Mouse (Mus musculus): ENCODE results near the gene Wrnip1. TPM values are rescaled to one million over a fixed set of nuclear protein-coding genes. Genes with fewer than 3 reads are reported as not detected.
A peak's percentile ranks its signal among the peaks of the same experiment; 100 is the strongest.

Wrnip1 gene
- total RNA-seq (2015; ENCODE audit: low replicate concordance): 2.7 and 7.5 TPM in 2 replicates
- 18.2 and 20.5 TPM in 2 replicates for total RNA-seq (2017; ENCODE audit: low replicate concordance)

- ATAC-seq (replicated peaks; ENCODE audit: low FRiP score, poor library complexity, severe bottlenecking): peak; percentile 99
These were observed at the start of gene Wrnip1 for GRCm38 (mm10) chr13:32801693-32802221. Wrnip1 (plus strand) TSS chr13:32802038.

DNA sequence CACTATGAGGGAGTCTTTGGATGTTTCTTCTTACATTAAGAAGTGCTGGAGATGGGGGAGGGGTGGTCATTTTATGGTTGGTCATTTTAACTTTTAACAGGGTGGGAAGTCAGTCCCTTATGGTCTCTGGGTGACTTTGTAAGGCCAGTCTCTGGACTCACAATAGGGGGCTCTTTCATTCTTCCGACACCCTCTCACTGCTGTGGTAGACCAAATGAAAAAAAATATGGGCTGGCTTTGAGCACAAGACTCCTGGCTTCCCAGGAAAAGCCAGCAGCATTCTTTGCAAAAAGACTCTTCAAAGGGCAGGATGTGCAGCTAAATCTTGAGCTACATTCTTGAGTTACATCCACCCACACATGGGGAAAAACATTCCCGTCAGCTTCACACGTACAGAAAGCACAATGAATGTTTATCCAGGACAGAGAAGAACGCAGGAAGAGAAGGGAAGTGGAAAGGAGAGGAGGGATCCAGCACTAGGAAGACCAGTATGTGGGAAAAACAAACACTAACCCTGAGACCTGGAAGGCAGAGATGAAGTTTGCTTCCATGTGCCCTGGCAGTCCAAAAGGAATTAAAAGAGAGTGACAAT, 49.7 kb upstream of the Wrnip1 start:
- ATAC-seq (replicated peaks; ENCODE audit: low FRiP score, poor library complexity, severe bottlenecking): no peak

DNA sequence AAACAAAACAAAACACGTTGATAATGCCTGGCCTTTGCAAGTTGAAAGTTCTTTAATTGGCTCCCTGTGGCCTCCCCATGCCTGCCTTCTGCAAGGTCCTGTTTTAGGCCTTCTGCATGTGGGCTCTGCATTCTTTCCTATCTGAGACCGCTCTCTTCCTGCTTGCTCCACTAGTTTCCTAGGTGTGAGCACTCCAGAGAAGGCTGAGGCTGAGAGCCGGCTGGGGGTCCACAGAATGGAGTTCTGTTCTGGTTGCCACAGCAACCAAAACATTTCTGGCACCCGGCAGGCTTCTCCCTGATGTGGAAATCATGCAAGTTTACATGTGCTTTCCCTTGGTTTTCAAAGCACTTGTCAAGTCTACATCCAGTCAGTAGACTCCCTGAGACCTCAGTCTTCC, 42.8 kb upstream of the Wrnip1 start:
- no peak for ATAC-seq (replicated peaks; ENCODE audit: low FRiP score, poor library complexity, severe bottlenecking)

GRCm38 (mm10) chr13:32760795-32761194, 41.0 kb upstream of the Wrnip1 start:
- no peak for ATAC-seq (replicated peaks; ENCODE audit: low FRiP score, poor library complexity, severe bottlenecking)

DNA sequence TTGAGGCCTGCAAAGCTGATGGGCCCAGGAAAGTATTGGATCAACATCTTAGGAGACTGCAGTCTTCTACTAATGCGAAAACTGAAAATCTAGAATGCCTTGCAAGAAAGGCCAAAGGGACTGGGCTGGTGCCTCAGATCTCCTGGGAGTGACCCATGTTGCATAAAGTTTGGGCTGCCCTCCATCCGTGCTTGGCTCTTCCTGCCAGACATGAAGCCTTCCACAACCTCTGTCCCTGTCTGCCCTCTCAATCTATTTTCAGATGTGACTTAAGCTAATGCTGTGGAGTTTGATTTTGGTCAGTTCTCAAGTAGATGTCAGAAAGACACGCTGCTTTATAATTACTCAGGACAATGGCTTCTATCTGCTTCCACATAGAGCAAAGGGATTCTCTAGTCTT, 38.7 kb upstream of the Wrnip1 start:
- no peak for ATAC-seq (replicated peaks; ENCODE audit: low FRiP score, poor library complexity, severe bottlenecking)

- no peak for ATAC-seq (replicated peaks; ENCODE audit: low FRiP score, poor library complexity, severe bottlenecking)
These were observed 37.4 kb upstream of the Wrnip1 start for GRCm38 (mm10) chr13:32764448-32764847.

DNA sequence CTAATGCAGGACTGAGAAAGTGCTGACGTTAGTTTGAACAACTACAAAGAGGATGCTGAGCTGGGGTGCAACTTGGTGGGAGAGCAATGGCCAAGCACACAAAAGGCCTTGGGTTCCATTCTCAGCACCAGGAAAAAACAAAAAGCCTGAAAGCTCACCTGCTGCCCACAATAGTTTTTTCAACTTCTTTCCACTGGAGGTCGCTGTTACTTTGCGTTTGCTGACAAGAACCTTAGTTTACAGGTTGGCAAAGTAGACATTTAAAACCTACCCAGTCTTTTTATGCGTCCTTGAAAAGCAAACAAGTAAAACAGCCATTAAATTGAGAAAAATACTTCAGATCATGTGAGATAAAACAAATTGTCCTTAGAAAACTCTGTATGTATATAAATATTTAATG, 33.7 kb upstream of the Wrnip1 start:
- no peak for ATAC-seq (replicated peaks; ENCODE audit: low FRiP score, poor library complexity, severe bottlenecking)

- no peak for ATAC-seq (replicated peaks; ENCODE audit: low FRiP score, poor library complexity, severe bottlenecking)
These were observed 31.9 kb upstream of the Wrnip1 start for GRCm38 (mm10) chr13:32769960-32770359.

DNA sequence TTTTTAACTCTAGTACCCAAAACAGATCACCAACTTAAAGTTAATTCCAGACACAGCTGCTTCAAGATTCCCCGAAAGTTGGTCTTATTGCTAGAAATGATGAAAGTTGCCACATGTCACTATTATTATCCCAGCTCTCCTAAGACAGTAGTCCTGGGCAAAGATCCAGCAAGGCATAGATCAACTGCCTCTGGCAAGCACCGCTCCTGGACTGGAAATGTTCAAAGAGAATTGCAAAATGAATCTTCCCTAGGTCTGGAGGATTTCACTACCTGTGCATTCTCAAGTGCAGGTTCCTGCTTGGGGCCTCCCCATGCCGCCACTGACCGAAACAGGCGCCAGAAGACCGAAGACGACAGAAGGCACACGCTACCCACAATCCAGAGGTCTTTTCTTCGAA, 25.9 kb upstream of the Wrnip1 start:
- no peak for ATAC-seq (replicated peaks; ENCODE audit: low FRiP score, poor library complexity, severe bottlenecking)

DNA sequence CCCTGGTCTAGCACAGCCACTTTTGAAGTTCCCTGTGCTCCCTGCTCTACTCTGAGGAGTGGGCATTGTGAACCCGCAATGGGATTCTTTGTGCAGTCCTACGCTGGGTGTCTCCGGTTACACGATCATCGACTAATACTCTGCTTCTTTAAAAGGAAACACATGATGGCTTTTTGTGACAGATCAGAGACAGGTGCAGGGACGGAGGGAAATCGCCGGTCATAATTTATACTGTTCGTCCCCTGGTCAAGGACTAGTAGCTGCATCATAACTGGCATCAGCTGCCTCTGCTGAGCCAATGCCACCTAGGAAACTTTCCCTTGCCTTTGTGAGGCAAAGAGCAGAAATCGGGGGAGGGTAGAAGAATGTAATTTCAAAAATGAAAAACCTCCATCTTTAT, 25.5 kb upstream of the Wrnip1 start:
- no peak for ATAC-seq (replicated peaks; ENCODE audit: low FRiP score, poor library complexity, severe bottlenecking)

DNA sequence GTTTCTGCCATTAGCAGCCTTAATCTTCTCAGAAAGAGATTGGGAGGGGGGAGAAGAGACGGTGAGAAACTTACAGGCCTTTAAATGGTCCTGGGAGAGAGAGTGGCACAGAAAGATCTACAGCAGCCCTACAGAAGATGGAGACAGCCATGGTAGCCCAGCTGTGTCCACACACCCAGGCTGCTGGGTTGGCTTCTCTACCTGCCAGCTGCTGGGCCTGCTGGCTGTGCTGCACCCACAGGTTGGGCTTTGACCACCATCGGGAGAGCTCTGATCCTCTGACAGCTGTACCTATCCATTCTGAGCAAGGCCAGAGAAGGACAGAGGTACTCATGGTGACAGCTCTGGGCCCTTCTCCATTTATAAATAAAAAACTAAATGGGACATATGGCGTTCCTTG, 23.0 kb upstream of the Wrnip1 start:
- ATAC-seq (replicated peaks; ENCODE audit: low FRiP score, poor library complexity, severe bottlenecking): no peak

GRCm38 (mm10) chr13:32783055-32783454, 18.8 kb upstream of the Wrnip1 start:
- no peak for ATAC-seq (replicated peaks; ENCODE audit: low FRiP score, poor library complexity, severe bottlenecking)

GRCm38 (mm10) chr13:32783816-32784215, 18.0 kb upstream of the Wrnip1 start, which contains the start of gene Mylk4:
Mylk4 (minus strand) TSS chr13:32783954.
- no peak for ATAC-seq (replicated peaks; ENCODE audit: low FRiP score, poor library complexity, severe bottlenecking)

- ATAC-seq (replicated peaks; ENCODE audit: low FRiP score, poor library complexity, severe bottlenecking): no peak
These were observed 14.3 kb upstream of the Wrnip1 start for GRCm38 (mm10) chr13:32787584-32787983.

DNA sequence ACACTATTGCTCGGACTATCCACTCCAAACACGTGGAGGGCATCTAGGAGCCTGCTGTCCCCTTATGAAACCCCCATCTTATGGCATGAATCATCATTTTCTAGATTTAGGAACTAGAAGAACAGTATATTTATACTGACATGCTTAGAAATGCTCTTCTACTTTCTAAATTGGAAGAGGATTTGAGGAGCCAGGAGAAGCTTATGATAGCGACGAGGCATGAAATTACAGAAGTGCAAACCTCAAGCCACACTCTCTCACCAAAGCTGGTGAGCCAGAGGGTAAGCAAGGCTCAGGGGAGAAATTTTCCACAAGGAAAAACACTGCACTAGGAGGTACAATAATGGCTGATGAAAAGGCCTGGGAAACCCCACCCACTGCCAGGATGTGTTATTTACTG, 12.1 kb upstream of the Wrnip1 start:
- no peak for ATAC-seq (replicated peaks; ENCODE audit: low FRiP score, poor library complexity, severe bottlenecking)

DNA sequence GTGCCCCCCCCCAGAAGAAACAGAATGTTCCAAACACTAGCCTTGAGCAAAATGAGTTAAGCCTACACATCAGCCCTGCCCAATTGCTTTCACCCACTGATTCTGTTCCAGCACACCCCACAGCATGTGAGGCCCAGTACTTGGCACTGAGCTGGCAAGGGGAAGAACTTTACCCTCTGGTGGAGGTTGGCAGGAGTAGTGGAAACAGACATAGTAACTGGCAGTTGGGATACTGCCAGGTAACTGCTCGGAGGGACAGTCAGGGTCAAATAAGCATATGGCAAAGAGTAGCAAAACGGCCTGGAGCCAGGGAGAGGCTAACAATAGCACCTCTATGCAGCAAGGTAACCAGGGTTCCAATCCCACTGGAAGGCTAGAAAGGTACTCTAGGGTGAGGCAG, 7.2 kb upstream of the Wrnip1 start:
- ATAC-seq (replicated peaks; ENCODE audit: low FRiP score, poor library complexity, severe bottlenecking): no peak

DNA sequence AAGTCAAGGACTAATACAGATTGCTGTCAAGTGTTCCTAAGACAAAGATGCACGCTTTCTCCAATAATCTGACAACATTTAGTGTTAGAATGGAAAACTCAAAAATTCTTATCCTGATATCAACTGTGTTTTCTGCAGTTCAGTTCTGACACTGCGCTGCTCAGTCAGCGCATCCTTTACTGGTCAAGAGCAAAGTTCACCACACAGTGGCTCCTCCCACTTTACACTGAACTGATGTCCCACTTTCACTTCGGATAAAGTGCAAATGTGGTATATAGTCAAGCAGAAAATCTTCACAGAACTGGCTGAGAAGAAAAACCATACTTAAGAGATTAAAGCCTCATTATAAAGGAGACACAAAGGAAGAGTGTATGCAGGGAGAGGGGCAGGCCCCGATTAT, 6.7 kb upstream of the Wrnip1 start:
- no peak for ATAC-seq (replicated peaks; ENCODE audit: low FRiP score, poor library complexity, severe bottlenecking)

DNA sequence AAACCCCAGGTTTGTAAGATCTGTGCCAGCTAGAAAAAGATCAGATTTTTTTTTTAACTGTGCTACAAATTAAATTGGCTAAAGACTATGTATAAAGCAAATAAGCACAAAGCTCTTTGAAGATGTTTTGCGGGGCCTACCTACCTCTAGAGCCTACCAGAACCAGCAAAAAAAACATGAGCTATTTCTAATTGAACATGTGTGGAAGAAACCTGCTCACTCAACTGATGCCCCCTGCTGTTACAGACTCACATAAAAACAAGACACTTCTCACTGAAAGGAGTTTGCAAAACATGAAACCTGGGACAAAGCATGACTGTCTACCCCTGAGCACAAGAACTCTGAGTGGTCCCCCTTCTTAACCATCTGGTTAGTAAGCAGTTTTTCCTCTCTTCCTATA, 4.8 kb upstream of the Wrnip1 start:
- ATAC-seq (replicated peaks; ENCODE audit: low FRiP score, poor library complexity, severe bottlenecking): no peak

DNA sequence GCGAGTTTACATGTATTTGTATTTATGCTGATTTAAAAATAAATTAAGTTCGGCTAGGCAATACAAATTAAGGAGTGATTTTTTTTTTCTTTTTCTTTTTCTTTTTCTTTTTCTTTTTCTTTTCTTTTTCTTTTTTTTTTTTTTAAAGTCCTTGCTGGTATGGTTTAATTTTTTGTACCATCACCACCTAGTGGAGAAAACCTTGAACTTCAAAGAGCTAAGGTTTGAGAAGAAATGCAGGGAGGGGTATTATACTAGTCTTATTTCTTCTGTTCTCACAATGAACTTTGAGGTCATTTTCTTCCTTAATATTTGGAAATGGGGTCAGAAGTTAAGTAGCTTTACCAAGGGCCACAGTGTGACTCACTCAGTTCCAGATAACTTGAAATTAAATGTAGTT, 2.7 kb upstream of the Wrnip1 start:
- no peak for ATAC-seq (replicated peaks; ENCODE audit: low FRiP score, poor library complexity, severe bottlenecking)

GRCm38 (mm10) chr13:32800859-32801258, 979 bp upstream of the Wrnip1 start:
- no peak for ATAC-seq (replicated peaks; ENCODE audit: low FRiP score, poor library complexity, severe bottlenecking)

DNA sequence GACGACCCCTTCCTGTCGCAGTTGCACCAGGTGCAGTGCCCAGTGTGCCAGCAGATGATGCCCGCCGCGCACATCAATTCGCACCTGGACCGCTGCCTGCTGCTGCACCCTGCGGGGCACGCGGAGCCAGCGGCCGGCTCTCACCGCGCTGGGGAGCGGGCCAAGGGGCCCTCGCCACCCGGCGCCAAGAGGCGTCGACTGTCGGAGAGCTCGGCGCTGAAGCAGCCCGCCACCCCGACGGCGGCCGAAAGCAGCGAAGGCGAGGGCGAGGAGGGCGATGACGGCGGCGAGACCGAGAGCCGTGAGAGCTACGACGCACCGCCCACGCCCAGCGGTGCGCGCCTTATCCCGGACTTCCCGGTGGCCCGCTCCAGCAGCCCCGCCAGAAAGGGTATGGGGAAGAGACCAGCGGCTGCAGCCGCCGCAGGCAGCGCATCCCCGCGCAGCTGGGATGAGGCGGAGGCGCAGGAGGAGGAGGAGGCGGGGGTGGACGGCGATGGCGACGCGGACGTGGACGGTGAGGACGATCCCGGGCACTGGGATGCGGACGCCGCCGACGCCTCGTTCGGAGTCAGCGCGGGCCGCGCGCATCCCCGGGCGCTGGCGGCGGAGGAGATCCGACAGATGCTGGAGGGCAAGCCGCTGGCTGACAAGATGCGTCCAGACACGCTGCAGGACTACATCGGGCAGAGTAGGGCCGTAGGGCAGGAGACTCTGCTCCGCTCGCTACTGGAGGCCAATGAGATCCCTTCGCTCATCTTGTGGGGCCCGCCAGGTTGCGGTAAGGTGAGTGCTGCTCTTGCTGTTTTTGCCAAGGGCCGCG, 632 bp downstream of the Wrnip1 start, which contains the start of gene D930007J09Rik:
D930007J09Rik (minus strand) TSS at position 591 of the 823 bp plus-strand sequence.
- peak; percentile 22; the same call in 1 of the 2 replicates for ATAC-seq (replicated peaks; ENCODE audit: low FRiP score, poor library complexity, severe bottlenecking)

Data from erythroblast, adult 5-6 weeks (primary cell).